Mouse (Mus musculus) brain, embryonic 14.5 days (tissue): ENCODE data around the gene Klhl3.

ENCODE experiments used
- CTCF ChIP-seq: fragments of 200-500 bp; IDR thresholded peaks from 2 replicates; pipeline ENCODE4 v1.5.1; 2012; ENCODE audit warnings: inconsistent platforms, mild to moderate bottlenecking, moderate library complexity, borderline replicate concordance; ENCODE audit not compliant: insufficient read depth, insufficient read length; ENCODE audit errors: extremely low read depth
- POLR2A ChIP-seq: fragments of 200-500 bp; IDR thresholded peaks from 2 replicates; pipeline ENCODE4 v1.6.1; 2012; ENCODE audit warnings: mild to moderate bottlenecking, inconsistent platforms, borderline replicate concordance; ENCODE audit not compliant: poor library complexity, insufficient read depth, insufficient read length, severe bottlenecking; ENCODE audit errors: extremely low read depth

- TF ChIP-seq CTCF (no peak), POLR2A (no peak)
These were observed 42.6 kb upstream of the Klhl3 start for GRCm38 (mm10) chr13:58156031-58156430.
